Mouse (Mus musculus): ENCODE data around the gene Gm17581. TPM values are rescaled to one million over a fixed set of nuclear protein-coding genes. Genes with fewer than 3 reads are reported as not detected.
"Not testable (repeated sequence)": the region's sequence is repeated elsewhere in the genome, so short reads cannot be mapped to it uniquely, and the experiment has no call there.

Gene Gm17581
- not detected in 2 replicates for polyA plus RNA-seq (2011; ENCODE audit: insufficient read depth, insufficient read length, low read depth, missing spikeins)

GRCm38 (mm10) chr2:155735766-155736165, at the start of gene Gm17581:
Gm17581 (minus strand) TSS chr2:155735866.
- not testable (repeated sequence) for H3K27me3 ChIP-seq (ENCODE audit: control insufficient read depth, insufficient read depth, low read length, poor library complexity, severe bottlenecking); H3K4me1 ChIP-seq (ENCODE audit: control insufficient read depth, insufficient read depth, low read length); H3K9me3 ChIP-seq (replicated peaks; ENCODE audit: control insufficient read depth, insufficient read depth, low read length, poor library complexity, severe bottlenecking); H3K36me3 ChIP-seq (ENCODE audit: control insufficient read depth, insufficient read depth, low read length, poor library complexity, severe bottlenecking); H3K27ac ChIP-seq (ENCODE audit: insufficient read depth, low read length); H3K9ac ChIP-seq (ENCODE audit: low read depth, poor library complexity, severe bottlenecking); H3K4me3 ChIP-seq (ENCODE audit: low read depth, low read length)

GRCm38 (mm10) chr2:155784534-155784933, 48.9 kb upstream of the Gm17581 start:
- Histone ChIP-seq H3K9me3 (replicated peaks; ENCODE audit: control insufficient read depth, insufficient read depth, low read length, poor library complexity, severe bottlenecking) (no peaks in the 10 kb centered on the region), H3K4me1 (ENCODE audit: control insufficient read depth, insufficient read depth, low read length) (no peaks in the 10 kb centered on the region), H3K9ac (ENCODE audit: low read depth, poor library complexity, severe bottlenecking) (no peak overlapping the region), H3K27me3 (ENCODE audit: control insufficient read depth, insufficient read depth, low read length, poor library complexity, severe bottlenecking) (no peaks in the 10 kb centered on the region), H3K4me3 (ENCODE audit: low read depth, low read length) (no peak overlapping the region), H3K36me3 (ENCODE audit: control insufficient read depth, insufficient read depth, low read length, poor library complexity, severe bottlenecking) (no peaks in the 10 kb centered on the region), H3K27ac (ENCODE audit: insufficient read depth, low read length) (no peak overlapping the region)
- TF ChIP-seq POLR2A (IDR thresholded peaks at IDR 0.05; ENCODE audit: insufficient read depth, low read length) = no peak
- no peak for TF ChIP-seq CTCF (IDR thresholded peaks at IDR 0.05; ENCODE audit: low read depth, low read length)
- TF ChIP-seq EP300 (IDR thresholded peaks at IDR 0.05; ENCODE audit: insufficient read depth, low read depth, low read length) = no peak

- Histone ChIP-seq H3K27ac (ENCODE audit: insufficient read depth, low read length) (no peak overlapping the region), H3K9ac (ENCODE audit: low read depth, poor library complexity, severe bottlenecking) (no peak overlapping the region), H3K9me3 (replicated peaks; ENCODE audit: control insufficient read depth, insufficient read depth, low read length, poor library complexity, severe bottlenecking) (no peaks in the 10 kb centered on the region), H3K4me1 (ENCODE audit: control insufficient read depth, insufficient read depth, low read length) (peaks cover 2% of the 10 kb centered on the region), H3K36me3 (ENCODE audit: control insufficient read depth, insufficient read depth, low read length, poor library complexity, severe bottlenecking) (no peaks in the 10 kb centered on the region), H3K4me3 (ENCODE audit: low read depth, low read length) (no peak overlapping the region), H3K27me3 (ENCODE audit: control insufficient read depth, insufficient read depth, low read length, poor library complexity, severe bottlenecking) (peaks cover 8% of the 10 kb centered on the region)
- TF ChIP-seq POLR2A (IDR thresholded peaks at IDR 0.05; ENCODE audit: insufficient read depth, low read length) (no peak), EP300 (IDR thresholded peaks at IDR 0.05; ENCODE audit: insufficient read depth, low read depth, low read length) (no peak), CTCF (IDR thresholded peaks at IDR 0.05; ENCODE audit: low read depth, low read length) (no peak)
These were observed 43.8 kb upstream of the Gm17581 start for GRCm38 (mm10) chr2:155779506-155779905.

- no peak for TF ChIP-seq CTCF (IDR thresholded peaks at IDR 0.05; ENCODE audit: low read depth, low read length)
- TF ChIP-seq EP300 (IDR thresholded peaks at IDR 0.05; ENCODE audit: insufficient read depth, low read depth, low read length) = no peak
- no peak for TF ChIP-seq POLR2A (IDR thresholded peaks at IDR 0.05; ENCODE audit: insufficient read depth, low read length)
- no peaks in the 10 kb centered on the region for H3K36me3 ChIP-seq (ENCODE audit: control insufficient read depth, insufficient read depth, low read length, poor library complexity, severe bottlenecking)
- no peaks in the 10 kb centered on the region for H3K9me3 ChIP-seq (replicated peaks; ENCODE audit: control insufficient read depth, insufficient read depth, low read length, poor library complexity, severe bottlenecking)
- H3K27me3 ChIP-seq (ENCODE audit: control insufficient read depth, insufficient read depth, low read length, poor library complexity, severe bottlenecking) = peaks cover 9% of the 10 kb centered on the region
- H3K9ac ChIP-seq (ENCODE audit: low read depth, poor library complexity, severe bottlenecking) = no peak overlapping the region
- H3K27ac ChIP-seq (ENCODE audit: insufficient read depth, low read length) = no peak overlapping the region
- peaks cover 2% of the 10 kb centered on the region for H3K4me1 ChIP-seq (ENCODE audit: control insufficient read depth, insufficient read depth, low read length)
- H3K4me3 ChIP-seq (ENCODE audit: low read depth, low read length) = no peak overlapping the region
These were observed 43.4 kb upstream of the Gm17581 start for GRCm38 (mm10) chr2:155779066-155779465.

GRCm38 (mm10) chr2:155778004-155778403, 42.3 kb upstream of the Gm17581 start:
- Histone ChIP-seq H3K27ac (ENCODE audit: insufficient read depth, low read length) (no peak overlapping the region), H3K27me3 (ENCODE audit: control insufficient read depth, insufficient read depth, low read length, poor library complexity, severe bottlenecking) (peaks cover 11% of the 10 kb centered on the region), H3K4me1 (ENCODE audit: control insufficient read depth, insufficient read depth, low read length) (peaks cover 2% of the 10 kb centered on the region), H3K36me3 (ENCODE audit: control insufficient read depth, insufficient read depth, low read length, poor library complexity, severe bottlenecking) (no peaks in the 10 kb centered on the region), H3K4me3 (ENCODE audit: low read depth, low read length) (no peak overlapping the region), H3K9me3 (replicated peaks; ENCODE audit: control insufficient read depth, insufficient read depth, low read length, poor library complexity, severe bottlenecking) (no peaks in the 10 kb centered on the region), H3K9ac (ENCODE audit: low read depth, poor library complexity, severe bottlenecking) (no peak overlapping the region)
- TF ChIP-seq EP300 (IDR thresholded peaks at IDR 0.05; ENCODE audit: insufficient read depth, low read depth, low read length) (no peak), CTCF (IDR thresholded peaks at IDR 0.05; ENCODE audit: low read depth, low read length) (no peak), POLR2A (IDR thresholded peaks at IDR 0.05; ENCODE audit: insufficient read depth, low read length) (no peak)

GRCm38 (mm10) chr2:155777688-155777985, 42.0 kb upstream of the Gm17581 start:
- no peak overlapping the region for H3K4me3 ChIP-seq (ENCODE audit: low read depth, low read length)
- no peak overlapping the region for H3K9ac ChIP-seq (ENCODE audit: low read depth, poor library complexity, severe bottlenecking)
- peaks cover 2% of the 10 kb centered on the region for H3K4me1 ChIP-seq (ENCODE audit: control insufficient read depth, insufficient read depth, low read length)
- peaks cover 11% of the 10 kb centered on the region for H3K27me3 ChIP-seq (ENCODE audit: control insufficient read depth, insufficient read depth, low read length, poor library complexity, severe bottlenecking)
- no peaks in the 10 kb centered on the region for H3K9me3 ChIP-seq (replicated peaks; ENCODE audit: control insufficient read depth, insufficient read depth, low read length, poor library complexity, severe bottlenecking)
- no peak overlapping the region for H3K27ac ChIP-seq (ENCODE audit: insufficient read depth, low read length)
- TF ChIP-seq POLR2A (IDR thresholded peaks at IDR 0.05; ENCODE audit: insufficient read depth, low read length) (no peak), CTCF (IDR thresholded peaks at IDR 0.05; ENCODE audit: low read depth, low read length) (no peak), EP300 (IDR thresholded peaks at IDR 0.05; ENCODE audit: insufficient read depth, low read depth, low read length) (no peak)
- no peaks in the 10 kb centered on the region for H3K36me3 ChIP-seq (ENCODE audit: control insufficient read depth, insufficient read depth, low read length, poor library complexity, severe bottlenecking)

Data from ES-Bruce4 (cell line).